Mouse (Mus musculus) adrenal gland, postnatal 14 days (tissue): ENCODE measurements around the gene Pex14. TPM values are rescaled to one million over a fixed set of nuclear protein-coding genes. Genes with fewer than 3 reads are reported as not detected.

ENCODE experiments used
- DNase-seq: peaks from one replicate; pipeline ENCODE4 v3.0.0; 2021; ENCODE audit warnings: mixed read lengths
- total RNA-seq: library from RNA; stranded (reverse); gene quantifications from 2 replicates; pipeline ENCODE4 v1.2.3, GENCODE M21; 2021

Pex14 gene
- total RNA-seq, 1 experiment from 2014 or later = 64.1 TPM

DNA sequence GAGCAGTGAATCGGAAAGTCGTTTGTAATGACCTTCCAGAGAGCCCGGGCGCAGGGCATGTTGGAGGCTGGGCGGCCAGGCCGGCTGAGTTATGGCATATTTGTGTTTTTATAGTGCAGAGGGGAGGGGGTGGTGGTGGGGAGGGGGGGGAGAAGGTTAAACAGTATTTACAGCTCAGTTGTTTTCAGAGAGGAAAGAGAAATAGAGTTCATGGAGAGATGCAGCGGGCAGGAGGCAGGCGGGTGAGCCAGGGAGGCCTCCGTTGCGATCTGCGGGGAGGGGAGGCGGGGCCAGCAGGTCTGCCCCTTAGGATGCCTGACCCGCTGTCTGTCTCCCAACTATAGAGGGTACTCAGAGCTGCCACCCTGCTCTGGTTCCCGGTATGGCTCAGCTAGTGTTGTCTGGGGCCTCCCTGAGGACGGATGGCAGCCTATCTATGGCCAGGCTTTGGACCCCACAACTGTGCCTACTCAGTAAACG lies 177.4 kb downstream of the Pex14 start:
- DNase-seq = peak; percentile 47

GRCm38 (mm10) chr4:148920610-148921009 lies 179.1 kb downstream of the Pex14 start:
- DNase-seq = no peak

- no peak for DNase-seq
Observed at GRCm38 (mm10) chr4:148918707-148919447, 180.8 kb downstream of the Pex14 start.

- no peak for DNase-seq
Observed at GRCm38 (mm10) chr4:148915849-148916248, 183.8 kb downstream of the Pex14 start.

DNA sequence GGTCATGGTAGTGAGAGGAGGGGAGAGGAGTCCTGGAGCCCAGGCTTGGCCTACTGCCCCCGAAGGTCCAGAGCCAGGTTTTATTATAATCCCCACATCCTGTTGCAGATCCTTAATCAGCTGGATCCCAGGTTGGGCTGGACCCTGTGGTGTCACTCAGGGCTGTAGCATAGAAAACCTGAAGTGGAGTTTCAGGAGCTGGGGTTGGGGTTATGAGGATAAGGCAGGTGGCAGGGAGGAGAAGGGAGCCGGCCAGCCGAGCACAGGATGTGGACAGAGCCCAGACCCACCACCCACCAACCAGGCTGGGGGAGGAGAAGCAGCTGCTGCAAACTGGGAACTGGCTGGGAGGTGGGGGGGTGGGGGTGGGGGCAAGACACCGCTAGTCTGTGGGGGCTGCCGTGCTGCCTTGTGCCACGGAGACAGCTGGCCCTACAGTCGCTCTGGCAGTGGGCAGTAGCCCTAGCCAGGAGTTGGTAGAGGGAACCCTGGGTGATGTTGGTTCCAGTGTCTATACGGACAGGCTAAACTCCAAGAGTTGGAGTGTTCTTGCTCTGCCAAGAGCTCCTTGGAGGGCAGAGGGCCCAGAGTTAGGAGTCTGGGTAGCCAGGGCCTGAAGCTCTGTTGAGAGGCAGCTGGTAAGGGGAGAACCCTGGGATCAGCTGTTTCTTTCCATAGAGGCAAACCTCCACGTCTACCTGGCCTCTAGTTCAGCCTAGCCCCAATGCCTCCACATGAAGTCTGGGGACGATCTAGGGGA lies 184.6 kb downstream of the Pex14 start:
- peak; percentile 75 for DNase-seq

DNA sequence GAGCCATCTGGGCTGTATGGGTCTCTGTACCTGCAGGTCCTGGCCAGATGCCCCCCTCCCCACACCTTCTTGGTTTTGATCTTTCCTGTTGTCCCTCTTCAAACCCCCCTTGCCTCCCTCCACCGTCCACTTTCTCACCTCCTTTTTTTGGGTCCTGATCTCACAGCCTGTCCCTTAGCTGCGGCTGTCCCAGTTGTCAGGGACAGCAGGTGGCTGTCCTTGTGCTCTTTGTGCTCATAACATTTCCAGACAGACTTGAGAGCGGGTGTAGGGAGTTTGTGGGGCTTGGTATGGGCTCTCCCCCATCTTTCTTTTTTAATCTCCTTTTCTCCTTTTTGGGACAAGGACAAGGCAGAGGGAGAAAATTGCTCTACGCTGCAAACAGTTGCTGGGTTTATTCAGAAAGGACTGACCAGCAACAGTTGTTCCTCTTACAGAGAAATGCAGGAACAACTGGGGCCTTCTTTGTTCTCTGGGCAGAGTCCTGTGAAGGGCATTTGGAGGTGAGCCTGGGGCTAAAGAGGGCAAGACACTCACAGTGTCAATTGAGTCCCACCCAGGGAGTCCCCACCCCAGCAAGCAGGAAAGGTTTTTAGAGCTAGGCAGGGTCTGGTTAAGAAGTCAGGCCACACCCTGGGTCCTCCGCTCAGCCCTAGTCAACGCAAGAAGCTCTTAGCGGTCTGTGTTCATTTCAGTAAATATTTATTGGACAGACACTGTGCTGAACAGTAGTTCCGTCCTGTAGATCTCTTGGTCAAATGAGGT lies 186.7 kb downstream of the Pex14 start:
- no peak for DNase-seq

GRCm38 (mm10) chr4:148912134-148912533 lies 187.5 kb downstream of the Pex14 start:
- DNase-seq = no peak

Other genes with a start within 250 kb of the Pex14 start
- 18.4 and 25.5 TPM in 2 replicates for gene Dffa, start 4.3 kb upstream of the Pex14 start, total RNA-seq
- gene Cort, start 26.9 kb upstream of the Pex14 start, total RNA-seq = 1.3 and 2.2 TPM in 2 replicates
- 10.6 and 13.0 TPM in 2 replicates for gene Cenps, start 37.8 kb upstream of the Pex14 start, total RNA-seq
- gene Pgd, start 66.9 kb upstream of the Pex14 start, total RNA-seq = 191 and 194 TPM in 2 replicates
- 132 TPM in 2 replicates for gene Kif1b, start 207.8 kb upstream of the Pex14 start, total RNA-seq